Mouse (Mus musculus) heart, adult 2 months (tissue): ENCODE measurements around the gene Egflam. TPM values are rescaled to one million over a fixed set of nuclear protein-coding genes. Genes with fewer than 3 reads are reported as not detected.
A peak's percentile ranks its signal among the peaks of the same experiment; 100 is the strongest.

Experiments used
- DNase-seq, 2 experiments: peaks; one replicate each; pipeline ENCODE4 v3.0.0; 2021
- H3K27ac ChIP-seq: fragments of 200-600 bp; 2 replicates; pipeline ENCODE4 v1.8.1; 2022
- H3K27me3 ChIP-seq: fragments of 200-500 bp; 2 replicates; pipeline ENCODE4 v1.6.1; 2012; ENCODE audit warnings: mild to moderate bottlenecking, low read length, inconsistent platforms, mixed read lengths; ENCODE audit not compliant: control insufficient read depth, insufficient read depth
- H3K36me3 ChIP-seq: fragments of 200-500 bp; 2 replicates; pipeline ENCODE4 v1.6.1; 2012; ENCODE audit warnings: low read length, inconsistent platforms; ENCODE audit not compliant: control insufficient read depth, insufficient read depth
- H3K4me1 ChIP-seq: fragments of 200-500 bp; 2 replicates; pipeline ENCODE4 v1.6.1; 2011; ENCODE audit warnings: low read length; ENCODE audit not compliant: control insufficient read depth, insufficient read depth
- H3K4me3 ChIP-seq: fragments of 200-600 bp; 2 replicates; pipeline ENCODE4 v1.8.1; 2022
- H3K79me2 ChIP-seq: fragments of 200-500 bp; replicated peaks from 2 replicates; pipeline ENCODE4 v1.6.1; 2012; ENCODE audit warnings: mild to moderate bottlenecking, inconsistent platforms, low read length, moderate library complexity, mixed read lengths; ENCODE audit not compliant: control insufficient read depth, insufficient read depth
- H3K9ac ChIP-seq: fragments of 200-500 bp; 2 replicates; pipeline ENCODE4 v1.6.1; 2012; ENCODE audit warnings: low read depth, mild to moderate bottlenecking, control low read depth, inconsistent platforms, low read length, mixed read lengths
- CTCF ChIP-seq: fragments of 200-600 bp; IDR thresholded peaks from 2 replicates; pipeline ENCODE4 v1.8.1; 2022; ENCODE audit warnings: antibody characterized with exemption, mild to moderate bottlenecking, moderate library complexity
- EP300 ChIP-seq: fragments of 200-500 bp; IDR thresholded peaks from 2 replicates; pipeline ENCODE4 v1.6.1; 2011; ENCODE audit warnings: low read depth, low read length, control low read depth; ENCODE audit not compliant: insufficient read depth
- POLR2A ChIP-seq: fragments of 200-500 bp; IDR thresholded peaks from 2 replicates; pipeline ENCODE4 v1.6.1; 2011; ENCODE audit warnings: mild to moderate bottlenecking, low read depth, low read length, control low read depth; ENCODE audit not compliant: insufficient read depth
- WGBS: fragments of 180-500 bp; shearing (Covaris S2); methylation state at CpG from one replicate; pipeline ENCODE4 v1.1.7; 2018; 5-methylcytosine and 5-hydroxymethylcytosine counted together
- intact Hi-C: fragments of 180-260 bp; cut with DNase I; formaldehyde crosslinking; loops from one replicate; pipeline ENCODE4 v1.15.1; 2025
- polyA plus RNA-seq: library from polyadenylated mRNA; depleted of rRNA; stranded (reverse); fragments of >200 nt; gene quantifications from 2 replicates; pipeline ENCODE4 v1.2.3, GENCODE M21; 2012
- total RNA-seq, 2 experiments: library from RNA; stranded (reverse); gene quantifications; 2 replicates each; pipeline ENCODE4 v1.2.3; 2021

The Egflam gene
- total and polyA plus RNA-seq, 3 experiments: 7.1 to 12.0 (median 8.2) TPM

GRCm38 (mm10) chr15:7287911-7288310 lies 110.3 kb downstream of the Egflam start:
- TF ChIP-seq CTCF: no peak
- no peak for TF ChIP-seq POLR2A
- no peak for TF ChIP-seq EP300
- WGBS: 72% methylated on average over 3 of the region's 3 CpGs
- Histone ChIP-seq H3K79me2 (no peaks in the 10 kb centered on the region), H3K27me3 (no peaks in the 10 kb centered on the region), H3K27ac (no peak overlapping the region), H3K4me3 (no peak overlapping the region), H3K4me1 (no peaks in the 10 kb centered on the region), H3K36me3 (no peaks in the 10 kb centered on the region), H3K9ac (no peak overlapping the region)
- intact Hi-C loops: no loop called here
- no peak for DNase-seq

GRCm38 (mm10) chr15:7281579-7281978 lies 116.6 kb downstream of the Egflam start:
- TF ChIP-seq POLR2A: no peak
- TF ChIP-seq EP300: no peak
- no peak for TF ChIP-seq CTCF
- H3K4me1 ChIP-seq: no peaks in the 10 kb centered on the region
- 77% methylated on average over 6 of the region's 6 CpGs for WGBS
- no peak overlapping the region for H3K27ac ChIP-seq
- no peaks in the 10 kb centered on the region for H3K79me2 ChIP-seq
- H3K4me3 ChIP-seq: no peak overlapping the region
- H3K27me3 ChIP-seq: no peaks in the 10 kb centered on the region
- no peaks in the 10 kb centered on the region for H3K36me3 ChIP-seq
- intact Hi-C loops: no loop called here
- no peak overlapping the region for H3K9ac ChIP-seq
- no peak for DNase-seq

GRCm38 (mm10) chr15:7263822-7264221 lies 134.4 kb downstream of the Egflam start:
- Histone ChIP-seq H3K36me3 (no peaks in the 10 kb centered on the region), H3K4me1 (no peaks in the 10 kb centered on the region), H3K27ac (no peak overlapping the region), H3K4me3 (no peak overlapping the region), H3K27me3 (no peaks in the 10 kb centered on the region), H3K9ac (no peak overlapping the region), H3K79me2 (no peaks in the 10 kb centered on the region)
- intact Hi-C loops: no loop called here
- peak; percentile 78 to 81 for DNase-seq
- TF ChIP-seq EP300 (peak; percentile 51; the same call in 1 of the 2 replicates), POLR2A (no peak), CTCF (peak; percentile 98)
- 9% methylated on average over 3 of the region's 3 CpGs for WGBS

- intact Hi-C loops: no loop called here
- TF ChIP-seq EP300: no peak
- no peak for TF ChIP-seq POLR2A
- TF ChIP-seq CTCF: no peak
- H3K9ac ChIP-seq: no peak overlapping the region
- no peaks in the 10 kb centered on the region for H3K79me2 ChIP-seq
- no peaks in the 10 kb centered on the region for H3K36me3 ChIP-seq
- no peak overlapping the region for H3K4me3 ChIP-seq
- H3K27ac ChIP-seq: no peak overlapping the region
- no peaks in the 10 kb centered on the region for H3K27me3 ChIP-seq
- no peak for DNase-seq
- H3K4me1 ChIP-seq: no peaks in the 10 kb centered on the region
- 89% methylated on average over 9 of the region's 9 CpGs for WGBS
Observed at GRCm38 (mm10) chr15:7263339-7263738, 134.9 kb downstream of the Egflam start.

- no peak for DNase-seq
- H3K27me3 ChIP-seq: no peaks in the 10 kb centered on the region
- no peaks in the 10 kb centered on the region for H3K36me3 ChIP-seq
- intact Hi-C loops: no loop called here
- WGBS: 93% methylated on average over 1 of the region's 1 CpGs
- H3K79me2 ChIP-seq: no peaks in the 10 kb centered on the region
- TF ChIP-seq EP300: no peak
- TF ChIP-seq CTCF: no peak
- no peak for TF ChIP-seq POLR2A
- H3K4me1 ChIP-seq: no peaks in the 10 kb centered on the region
- H3K27ac ChIP-seq: no peak overlapping the region
- H3K4me3 ChIP-seq: no peak overlapping the region
- H3K9ac ChIP-seq: no peak overlapping the region
Observed at GRCm38 (mm10) chr15:7261371-7261770, 136.8 kb downstream of the Egflam start.

GRCm38 (mm10) chr15:7256577-7256976 lies 141.6 kb downstream of the Egflam start:
- no peaks in the 10 kb centered on the region for H3K79me2 ChIP-seq
- TF ChIP-seq CTCF: no peak
- TF ChIP-seq POLR2A: no peak
- TF ChIP-seq EP300: no peak
- no peaks in the 10 kb centered on the region for H3K36me3 ChIP-seq
- no peak overlapping the region for H3K4me3 ChIP-seq
- H3K9ac ChIP-seq: no peak overlapping the region
- H3K4me1 ChIP-seq: no peaks in the 10 kb centered on the region
- no peaks in the 10 kb centered on the region for H3K27me3 ChIP-seq
- WGBS: 73% methylated on average over 3 of the region's 3 CpGs
- no peak overlapping the region for H3K27ac ChIP-seq
- no peak for DNase-seq
- intact Hi-C loops: no loop called here
